Mouse (Mus musculus): ENCODE measurements around the gene Dlx2. TPM values are rescaled to one million over a fixed set of nuclear protein-coding genes. Genes with fewer than 3 reads are reported as not detected.

The Dlx2 gene
- not detected in 2 replicates for polyA plus RNA-seq (2015; fragmentation: Nextera tagmentation; extraction: Ambion mirVana)

DNA sequence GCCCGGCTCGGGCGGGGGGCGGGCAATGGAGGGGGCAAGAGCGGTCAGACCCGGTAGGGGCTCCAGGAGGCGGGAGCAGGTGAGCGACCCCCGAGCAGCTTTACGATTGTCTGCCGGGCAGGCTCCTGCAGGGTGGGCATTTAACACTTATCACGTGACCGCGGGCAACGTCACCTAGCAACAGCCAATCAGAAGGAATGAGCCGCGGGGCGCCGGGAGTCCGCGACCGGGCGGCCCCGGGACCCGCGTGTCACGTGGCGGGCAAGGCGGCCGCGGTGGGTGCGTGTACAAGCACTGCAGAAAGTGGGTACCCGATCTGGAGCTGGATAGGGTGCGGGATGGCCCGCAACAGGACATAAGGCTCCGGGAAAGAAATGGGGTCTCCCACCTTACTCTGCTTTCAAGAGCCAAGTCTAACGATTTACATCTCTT, at the start of gene Dlx2:
Gene Dlx2, minus strand, starts transcription at position 115 of the 432 bp plus-strand sequence.
- H3K4me1 ChIP-seq (ENCODE audit: insufficient read depth, low read depth, low read length) = peaks cover 8% of the 10 kb centered on the region
- peak within 1 kb of the TSS; percentile 30 for H3K4me3 ChIP-seq (ENCODE audit: low read depth, low read length)
- no peaks in the 10 kb centered on the region for H3K36me3 ChIP-seq (ENCODE audit: insufficient read depth, low read length)
- DNase-seq (ENCODE audit: low spot score) (no peak), ATAC-seq (no peak)
- H3K9ac ChIP-seq (replicated peaks; ENCODE audit: low read depth) = no peak within 1 kb of the TSS
- H3K4me2 ChIP-seq (replicated peaks; ENCODE audit: low read depth, low read length) = peak within 1 kb of the TSS; percentile 55
- under 1% methylated on average over 31 of the region's 37 CpGs for WGBS
- no peak for TF ChIP-seq EP300 (IDR thresholded peaks at IDR 0.05)
- no peak for TF ChIP-seq CTCF (IDR thresholded peaks at IDR 0.05)
- H3K27ac ChIP-seq (ENCODE audit: low read length) = no peak within 1 kb of the TSS
- H3K27me3 ChIP-seq (replicated peaks; ENCODE audit: insufficient read depth, low read length) = peaks cover 78% of the 10 kb centered on the region
- no peaks in the 10 kb centered on the region for H3K9me3 ChIP-seq (ENCODE audit: low read length)

DNA sequence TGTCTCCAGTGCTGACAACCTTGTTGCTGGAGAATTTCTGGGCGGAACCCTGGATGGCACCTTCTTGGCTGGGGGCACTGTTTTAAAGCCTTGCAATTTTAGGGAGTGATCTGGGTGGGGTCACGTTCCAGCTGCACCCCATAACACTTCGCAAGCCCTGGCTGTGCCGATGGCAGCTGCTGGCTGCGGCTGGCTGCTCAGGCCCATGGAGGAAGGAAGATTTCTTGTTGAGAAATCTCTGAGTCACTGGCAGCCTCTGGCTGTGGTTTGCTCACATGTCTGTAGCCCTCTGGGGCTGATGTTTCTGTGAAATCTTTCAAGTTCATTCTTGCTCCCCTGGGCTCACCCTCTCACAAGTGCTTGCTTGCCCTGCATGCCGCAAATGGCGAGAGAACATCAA, 47.9 kb upstream of the Dlx2 start:
- H3K36me3 ChIP-seq (ENCODE audit: insufficient read depth, low read length) = no peaks in the 10 kb centered on the region
- no peaks in the 10 kb centered on the region for H3K27me3 ChIP-seq (replicated peaks; ENCODE audit: insufficient read depth, low read length)
- H3K4me3 ChIP-seq (ENCODE audit: low read depth, low read length) = no peak overlapping the region
- no peak overlapping the region for H3K9ac ChIP-seq (replicated peaks; ENCODE audit: low read depth)
- no peak overlapping the region for H3K4me2 ChIP-seq (replicated peaks; ENCODE audit: low read depth, low read length)
- 65% methylated on average over 7 of the region's 7 CpGs for WGBS
- no peak overlapping the region for H3K27ac ChIP-seq (ENCODE audit: low read length)
- H3K4me1 ChIP-seq (ENCODE audit: insufficient read depth, low read depth, low read length) = no peaks in the 10 kb centered on the region
- ATAC-seq (0 out of 2 replicates have a peak, but pooled peaks have one; percentile 23), DNase-seq (ENCODE audit: low spot score) (peak; percentile 35)
- no peak for TF ChIP-seq CTCF (IDR thresholded peaks at IDR 0.05)
- no peak for TF ChIP-seq EP300 (IDR thresholded peaks at IDR 0.05)
- H3K9me3 ChIP-seq (ENCODE audit: low read length) = no peaks in the 10 kb centered on the region

DNA sequence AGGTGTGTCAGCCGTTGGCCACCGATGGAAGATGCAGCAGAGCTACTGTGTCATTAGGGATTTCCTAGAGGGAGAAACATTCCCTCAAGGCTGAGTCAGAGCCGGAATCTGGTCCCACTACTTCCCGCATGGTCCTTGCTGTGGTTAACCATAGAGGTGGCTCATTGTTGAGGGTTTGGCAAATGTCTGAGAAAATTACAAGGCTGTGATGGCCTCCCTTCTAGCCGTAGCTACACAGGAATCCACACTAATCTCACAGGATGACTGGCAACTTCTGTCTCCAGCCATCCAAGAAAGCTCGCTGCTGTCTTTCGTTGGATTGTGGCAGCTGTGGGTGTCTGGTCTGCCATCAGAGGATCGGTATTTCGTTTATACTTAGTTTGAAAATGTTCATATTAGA, 42.6 kb upstream of the Dlx2 start:
- Histone ChIP-seq H3K4me2 (replicated peaks; ENCODE audit: low read depth, low read length) (no peak overlapping the region), H3K27me3 (replicated peaks; ENCODE audit: insufficient read depth, low read length) (no peaks in the 10 kb centered on the region), H3K27ac (ENCODE audit: low read length) (no peak overlapping the region), H3K36me3 (ENCODE audit: insufficient read depth, low read length) (no peaks in the 10 kb centered on the region), H3K9me3 (ENCODE audit: low read length) (no peaks in the 10 kb centered on the region), H3K4me3 (ENCODE audit: low read depth, low read length) (no peak overlapping the region), H3K4me1 (ENCODE audit: insufficient read depth, low read depth, low read length) (no peaks in the 10 kb centered on the region), H3K9ac (replicated peaks; ENCODE audit: low read depth) (no peak overlapping the region)
- 88% methylated on average over 9 of the region's 9 CpGs for WGBS
- ATAC-seq (no peak), DNase-seq (ENCODE audit: low spot score) (no peak)
- no peak for TF ChIP-seq CTCF (IDR thresholded peaks at IDR 0.05)

DNA sequence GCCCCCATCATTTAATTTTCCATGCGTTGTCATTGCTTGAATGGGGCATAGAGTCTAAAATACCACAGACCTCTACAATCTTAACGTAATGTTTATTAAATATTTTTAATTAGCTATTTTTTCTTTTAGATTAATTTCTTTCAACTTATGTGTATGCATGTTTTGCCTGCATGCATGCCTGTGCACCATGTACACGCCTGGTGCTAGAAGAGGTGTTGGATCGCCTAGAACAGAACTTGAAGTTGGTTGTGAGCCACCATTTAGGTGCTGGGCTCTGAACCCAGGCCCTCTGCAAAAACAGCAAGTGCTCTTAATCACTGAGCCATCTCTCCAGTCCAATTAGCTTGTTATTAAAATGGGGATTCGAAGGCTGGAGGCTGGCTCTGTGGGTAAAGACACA, 34.9 kb upstream of the Dlx2 start:
- H3K4me3 ChIP-seq (ENCODE audit: low read depth, low read length) = peak overlapping the region; percentile 39
- DNase-seq (ENCODE audit: low spot score) = no peak
- no peaks in the 10 kb centered on the region for H3K4me1 ChIP-seq (ENCODE audit: insufficient read depth, low read depth, low read length)
- 0 out of 2 replicates have a peak, but pooled peaks cover 5% of the 10 kb centered on the region for H3K27me3 ChIP-seq (replicated peaks; ENCODE audit: insufficient read depth, low read length)
- 64% methylated on average over 5 of the region's 5 CpGs for WGBS
- H3K4me2 ChIP-seq (replicated peaks; ENCODE audit: low read depth, low read length) = peak overlapping the region; percentile 78
- no peak overlapping the region for H3K27ac ChIP-seq (ENCODE audit: low read length)
- no peaks in the 10 kb centered on the region for H3K9me3 ChIP-seq (ENCODE audit: low read length)
- no peak for TF ChIP-seq CTCF (IDR thresholded peaks at IDR 0.05)
- no peak for TF ChIP-seq EP300 (IDR thresholded peaks at IDR 0.05)
- no peak overlapping the region for H3K9ac ChIP-seq (replicated peaks; ENCODE audit: low read depth)
- H3K36me3 ChIP-seq (ENCODE audit: insufficient read depth, low read length) = no peaks in the 10 kb centered on the region
- ATAC-seq = no peak

DNA sequence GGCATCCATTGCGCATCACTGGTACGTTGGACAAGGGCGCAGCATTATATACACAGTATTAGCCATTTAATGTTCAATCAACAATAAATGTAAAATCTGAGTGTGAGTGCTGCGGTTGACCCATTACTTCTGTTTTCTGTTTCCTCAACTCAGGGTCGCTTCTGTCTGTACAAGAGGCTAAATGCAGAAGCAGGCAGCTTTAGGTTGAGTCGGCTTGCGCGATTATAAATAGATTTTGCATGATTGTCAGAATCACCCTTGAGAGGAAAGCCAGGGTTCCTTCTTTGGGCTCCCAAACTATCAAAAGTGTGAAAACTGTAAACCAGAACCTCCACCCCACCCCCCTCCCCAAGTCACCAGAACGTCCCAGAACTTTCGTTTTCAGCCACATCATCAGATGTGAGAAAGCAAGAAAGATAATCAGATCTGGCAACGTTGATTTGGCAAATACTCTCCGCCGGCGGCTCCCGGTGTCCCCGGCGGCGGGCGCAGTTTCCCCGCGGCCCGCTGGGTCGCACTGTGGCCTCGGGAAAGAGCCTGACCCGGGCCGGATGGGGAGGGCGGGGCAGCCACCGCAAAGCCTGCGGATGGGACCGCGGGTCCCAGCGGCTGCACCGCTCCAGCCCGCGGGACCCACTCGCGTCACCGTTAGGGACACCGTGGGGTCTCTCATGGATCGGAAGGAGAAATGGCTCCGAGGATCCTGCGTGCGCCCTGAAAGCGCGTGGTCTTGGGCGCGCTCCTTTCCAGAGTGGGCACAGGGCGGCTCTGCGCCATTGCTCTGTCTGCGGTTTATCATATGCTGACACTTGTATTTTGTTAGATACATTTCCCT, 34.3 kb upstream of the Dlx2 start:
- Histone ChIP-seq H3K4me1 (ENCODE audit: insufficient read depth, low read depth, low read length) (no peaks in the 10 kb centered on the region), H3K27ac (ENCODE audit: low read length) (no peak overlapping the region), H3K9me3 (ENCODE audit: low read length) (no peaks in the 10 kb centered on the region), H3K9ac (replicated peaks; ENCODE audit: low read depth) (no peak overlapping the region), H3K27me3 (replicated peaks; ENCODE audit: insufficient read depth, low read length) (0 out of 2 replicates have a peak, but pooled peaks cover 5% of the 10 kb centered on the region), H3K4me3 (ENCODE audit: low read depth, low read length) (peak overlapping the region; percentile 39), H3K4me2 (replicated peaks; ENCODE audit: low read depth, low read length) (peak overlapping the region; percentile 78), H3K36me3 (ENCODE audit: insufficient read depth, low read length) (no peaks in the 10 kb centered on the region)
- peak; percentile 71 for TF ChIP-seq CTCF (IDR thresholded peaks at IDR 0.05)
- TF ChIP-seq EP300 (IDR thresholded peaks at IDR 0.05) = no peak
- ATAC-seq (peak; percentile 86), DNase-seq (ENCODE audit: low spot score) (peak; percentile 68)
- WGBS = 10% methylated on average over 50 of the region's 50 CpGs

DNA sequence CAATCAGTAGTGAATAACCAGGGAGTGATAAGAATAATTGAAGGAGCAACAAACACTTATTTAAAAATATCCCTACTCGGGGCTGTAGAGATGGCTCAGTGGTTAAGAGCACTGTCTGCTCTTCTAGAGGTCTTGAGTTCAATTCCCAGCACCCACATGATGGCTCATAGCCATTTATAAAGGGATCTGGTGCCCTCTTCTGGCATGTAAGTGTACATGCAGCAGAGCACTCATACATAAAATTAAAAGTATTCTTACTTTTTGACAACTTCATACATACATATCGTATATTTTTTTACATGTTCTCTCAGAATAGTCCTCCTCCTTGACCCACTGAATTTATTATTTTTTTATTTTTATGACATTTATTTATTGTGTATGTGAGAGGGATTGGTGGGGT, 30.5 kb upstream of the Dlx2 start:
- TF ChIP-seq CTCF (IDR thresholded peaks at IDR 0.05) (no peak), EP300 (IDR thresholded peaks at IDR 0.05) (no peak)
- Histone ChIP-seq H3K27ac (ENCODE audit: low read length) (no peak overlapping the region), H3K4me2 (replicated peaks; ENCODE audit: low read depth, low read length) (no peak overlapping the region), H3K9me3 (ENCODE audit: low read length) (no peaks in the 10 kb centered on the region), H3K4me1 (ENCODE audit: insufficient read depth, low read depth, low read length) (no peaks in the 10 kb centered on the region), H3K9ac (replicated peaks; ENCODE audit: low read depth) (no peak overlapping the region), H3K36me3 (ENCODE audit: insufficient read depth, low read length) (no peaks in the 10 kb centered on the region), H3K27me3 (replicated peaks; ENCODE audit: insufficient read depth, low read length) (0 out of 2 replicates have a peak, but pooled peaks cover 5% of the 10 kb centered on the region), H3K4me3 (ENCODE audit: low read depth, low read length) (no peak overlapping the region)
- WGBS = 85% methylated on average over 2 of the region's 2 CpGs
- no peak for DNase-seq (ENCODE audit: low spot score)
- no peak for ATAC-seq
